Mouse (Mus musculus) urinary bladder, postnatal 14 days (tissue): Measurements from ENCODE around the gene Mrpl34.

Experiments used
- DNase-seq: peaks from one replicate; pipeline ENCODE4 v3.0.0; 2021; ENCODE audit warnings: low spot score

Gene Mrpl34

GRCm38 (mm10) chr8:71469411-71469810 is 4.7 kb downstream of the Mrpl34 start:
- DNase-seq, result no peak

GRCm38 (mm10) chr8:71470146-71470912 is 5.6 kb downstream of the Mrpl34 start:
- DNase-seq, result no peak

- DNase-seq, result no peak
These were observed 6.1 kb downstream of the Mrpl34 start for GRCm38 (mm10) chr8:71470913-71471255.

GRCm38 (mm10) chr8:71471861-71472260 is 7.1 kb downstream of the Mrpl34 start:
- no peak for DNase-seq

GRCm38 (mm10) chr8:71472601-71473386 is 8.0 kb downstream of the Mrpl34 start:
- no peak for DNase-seq

- DNase-seq, result no peak
These were observed 9.6 kb downstream of the Mrpl34 start for GRCm38 (mm10) chr8:71474344-71474743.

GRCm38 (mm10) chr8:71474785-71475701 is 10.3 kb downstream of the Mrpl34 start:
- DNase-seq, result no peak

- DNase-seq, result no peak
These were observed 10.9 kb downstream of the Mrpl34 start for GRCm38 (mm10) chr8:71475702-71476075.

- peak; percentile 83 for DNase-seq
These were observed 11.6 kb downstream of the Mrpl34 start for GRCm38 (mm10) chr8:71476099-71476940.

GRCm38 (mm10) chr8:71477196-71477845 is 12.6 kb downstream of the Mrpl34 start:
- DNase-seq, result no peak

- no peak for DNase-seq
These were observed 14.2 kb downstream of the Mrpl34 start for GRCm38 (mm10) chr8:71478943-71479342.

- DNase-seq, result peak; percentile 56
These were observed 19.2 kb downstream of the Mrpl34 start for GRCm38 (mm10) chr8:71483932-71484331.

GRCm38 (mm10) chr8:71484736-71485135 is 20.0 kb downstream of the Mrpl34 start:
- no peak for DNase-seq

GRCm38 (mm10) chr8:71485142-71486135 is 20.7 kb downstream of the Mrpl34 start, which contains the start of gene Ano8:
TSS of gene Ano8 (minus strand) at chr8:71485963.
- peak; percentile 87 for DNase-seq

GRCm38 (mm10) chr8:71486136-71486529 is 21.4 kb downstream of the Mrpl34 start:
- no peak for DNase-seq

- DNase-seq, result peak; percentile 86
These were observed 23.1 kb downstream of the Mrpl34 start, which contains the start of gene Gtpbp3 for GRCm38 (mm10) chr8:71487691-71488445. TSS of gene Gtpbp3 (plus strand) at chr8:71488103.

- peak; percentile 89 for DNase-seq
These were observed 23.7 kb downstream of the Mrpl34 start for GRCm38 (mm10) chr8:71488454-71488853.

- peak; percentile 88 for DNase-seq
These were observed 30.3 kb downstream of the Mrpl34 start for GRCm38 (mm10) chr8:71495039-71495438.

- DNase-seq, result no peak
These were observed 31.1 kb downstream of the Mrpl34 start for GRCm38 (mm10) chr8:71495811-71496210.
